Mouse (Mus musculus): ENCODE results near the gene Acsl4. TPM values are rescaled to one million over a fixed set of nuclear protein-coding genes. Genes with fewer than 3 reads are reported as not detected.

The Acsl4 gene
- polyA plus RNA-seq, 1 experiment from 2014 or later: 10.7 TPM

DNA sequence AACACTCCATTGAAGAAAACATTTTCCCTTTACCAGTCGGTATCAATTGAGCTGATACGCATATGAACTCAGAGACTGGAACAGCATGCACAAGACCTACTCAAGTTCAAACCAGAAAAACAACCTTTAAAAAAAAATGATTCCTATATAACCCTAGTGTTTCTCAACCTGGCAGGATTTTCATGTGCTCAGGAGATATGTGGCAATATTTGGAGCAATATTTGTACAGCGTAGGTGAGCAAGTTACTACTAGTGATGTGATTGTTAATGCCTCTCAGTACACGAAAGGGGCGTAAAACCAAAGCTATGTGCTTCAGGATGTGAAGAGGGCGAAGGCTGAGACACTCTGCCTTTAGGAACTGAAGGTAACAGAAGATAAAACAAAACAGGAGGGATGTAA lies 54.1 kb downstream of the Acsl4 start:
- H3K4me3 ChIP-seq: no peak overlapping the region
- 90% methylated on average over 6 of the region's 6 CpGs for WGBS
- no peak overlapping the region for H3K27ac ChIP-seq
- no peak overlapping the region for H3K9ac ChIP-seq
- peaks cover 4% of the 10 kb centered on the region; the same call in 1 of the 2 replicates for H3K27me3 ChIP-seq
- no peak overlapping the region for H3K4me2 ChIP-seq (replicated peaks)
- no peak for ATAC-seq (ENCODE audit: low FRiP score, low read depth)
- no peaks in the 10 kb centered on the region for H3K9me3 ChIP-seq
- H3K4me1 ChIP-seq: no peaks in the 10 kb centered on the region
- no peaks in the 10 kb centered on the region for H3K36me3 ChIP-seq

DNA sequence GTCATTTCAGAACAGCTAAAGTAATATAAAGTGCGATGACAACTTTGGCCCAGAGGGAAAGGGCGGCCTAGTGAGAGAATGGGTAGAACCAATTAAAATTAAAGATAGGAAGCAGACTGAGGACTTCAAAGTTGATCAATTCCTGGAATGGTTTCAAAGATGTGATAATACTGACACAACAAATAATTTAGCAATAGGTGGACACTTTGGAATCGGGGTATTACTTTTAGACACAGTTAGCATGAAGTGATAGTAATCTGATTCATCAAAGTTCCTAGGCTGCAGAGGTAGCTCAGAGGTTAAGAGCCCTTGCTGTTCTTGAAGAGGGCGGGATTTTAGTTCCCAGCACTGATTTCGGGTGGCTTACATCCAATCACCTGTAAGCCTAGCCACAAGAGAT lies 54.8 kb downstream of the Acsl4 start:
- H3K4me3 ChIP-seq: no peak overlapping the region
- no peak overlapping the region for H3K9ac ChIP-seq
- no peak for ATAC-seq (ENCODE audit: low FRiP score, low read depth)
- H3K27ac ChIP-seq: no peak overlapping the region
- H3K9me3 ChIP-seq: no peaks in the 10 kb centered on the region
- H3K4me1 ChIP-seq: no peaks in the 10 kb centered on the region
- WGBS: 88% methylated on average over 5 of the region's 5 CpGs
- H3K27me3 ChIP-seq: peaks cover 4% of the 10 kb centered on the region; the same call in 1 of the 2 replicates
- no peaks in the 10 kb centered on the region for H3K36me3 ChIP-seq
- no peak overlapping the region for H3K4me2 ChIP-seq (replicated peaks)

GRCm38 (mm10) chrX:142325760-142326159 lies 64.6 kb downstream of the Acsl4 start:
- Histone ChIP-seq H3K9me3 (no peaks in the 10 kb centered on the region), H3K4me3 (no peak overlapping the region), H3K27ac (no peak overlapping the region), H3K4me1 (no peaks in the 10 kb centered on the region), H3K9ac (no peak overlapping the region), H3K36me3 (0 out of 2 replicates have a peak, but pooled peaks cover 5% of the 10 kb centered on the region), H3K4me2 (replicated peaks) (no peak overlapping the region), H3K27me3 (no peaks in the 10 kb centered on the region)
- no peak for ATAC-seq (ENCODE audit: low FRiP score, low read depth)
- WGBS: 64% methylated on average over 2 of the region's 2 CpGs

- Histone ChIP-seq H3K27ac (no peak overlapping the region), H3K9me3 (no peaks in the 10 kb centered on the region), H3K9ac (no peak overlapping the region), H3K27me3 (peaks cover 18% of the 10 kb centered on the region), H3K4me1 (no peaks in the 10 kb centered on the region), H3K36me3 (no peaks in the 10 kb centered on the region), H3K4me3 (no peak overlapping the region), H3K4me2 (replicated peaks) (no peak overlapping the region)
- ATAC-seq (ENCODE audit: low FRiP score, low read depth): no peak
- WGBS: 55% methylated on average over 9 of the region's 9 CpGs
Observed at GRCm38 (mm10) chrX:142316106-142316505, 74.2 kb downstream of the Acsl4 start.

DNA sequence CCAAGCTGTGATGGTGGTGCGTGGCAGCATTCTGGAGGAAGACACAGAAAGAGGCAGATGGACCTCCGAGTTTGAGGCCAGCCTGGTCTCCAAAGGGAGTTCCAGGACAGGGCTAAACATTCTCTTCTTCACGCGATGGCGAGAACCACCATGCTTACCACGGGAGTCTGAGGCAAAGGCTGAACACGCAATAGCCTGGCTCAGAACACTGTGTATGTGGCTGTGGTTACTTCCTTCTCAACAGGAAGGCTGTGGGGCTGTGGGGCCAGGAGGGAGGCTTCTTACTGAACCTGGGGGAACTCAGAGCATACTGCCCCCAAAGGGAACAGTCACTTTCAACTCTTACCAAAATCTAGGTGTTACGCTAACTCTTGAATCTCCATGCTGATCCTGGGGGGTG lies 75.1 kb downstream of the Acsl4 start:
- WGBS: 75% methylated on average over 8 of the region's 8 CpGs

DNA sequence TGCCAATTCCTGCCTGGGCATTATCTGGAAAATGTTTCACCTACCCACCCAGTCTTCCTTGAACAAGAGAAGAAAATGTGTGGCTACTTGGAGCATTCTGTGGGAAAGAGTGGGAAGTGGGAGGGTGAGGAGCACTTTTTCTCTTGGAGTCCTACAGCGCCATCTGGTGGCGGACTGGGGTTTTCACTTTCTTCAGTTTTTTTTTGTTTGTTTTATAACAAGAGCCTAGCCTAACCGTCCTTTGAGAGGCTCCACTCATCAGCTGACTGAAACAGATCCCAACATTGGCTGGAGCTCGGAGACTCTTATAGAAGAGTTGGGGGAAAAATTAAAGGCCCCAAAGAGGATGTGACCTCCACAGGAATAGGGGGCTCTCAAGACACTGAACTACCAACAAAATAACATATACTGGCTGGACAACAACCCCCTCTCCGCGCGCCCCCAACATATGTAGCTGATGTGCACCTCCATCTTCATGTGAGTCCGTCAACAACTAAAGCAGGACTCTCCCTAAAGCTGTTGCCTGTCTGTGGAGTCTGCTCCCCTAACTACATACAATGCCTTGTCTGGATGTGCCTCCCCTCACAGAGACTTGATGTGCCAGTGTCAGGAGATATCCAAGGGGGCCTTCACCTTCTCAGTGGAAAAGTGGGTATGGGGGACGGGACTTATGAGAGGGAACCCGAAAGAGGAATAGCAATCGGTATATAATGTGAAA lies 75.9 kb downstream of the Acsl4 start:
- H3K36me3 ChIP-seq: no peaks in the 10 kb centered on the region
- no peak overlapping the region for H3K4me3 ChIP-seq
- H3K27me3 ChIP-seq: peaks cover 26% of the 10 kb centered on the region
- H3K4me2 ChIP-seq (replicated peaks): no peak overlapping the region
- 0 out of 2 replicates have a peak, but pooled peaks cover 5% of the 10 kb centered on the region for H3K4me1 ChIP-seq
- no peaks in the 10 kb centered on the region for H3K9me3 ChIP-seq
- H3K9ac ChIP-seq: no peak overlapping the region
- WGBS: 50% methylated on average over 11 of the region's 11 CpGs
- H3K27ac ChIP-seq: no peak overlapping the region
- ATAC-seq (ENCODE audit: low FRiP score, low read depth): 0 out of 2 replicates have a peak, but pooled peaks have one; percentile 8

More for the DNA sequence above, 75.1 kb downstream of the Acsl4 start:
- Histone ChIP-seq H3K4me1 (no peaks in the 10 kb centered on the region), H3K9ac (no peak overlapping the region), H3K27me3 (peaks cover 22% of the 10 kb centered on the region), H3K4me2 (replicated peaks) (no peak overlapping the region), H3K36me3 (no peaks in the 10 kb centered on the region), H3K27ac (no peak overlapping the region), H3K9me3 (no peaks in the 10 kb centered on the region), H3K4me3 (no peak overlapping the region)
- ATAC-seq (ENCODE audit: low FRiP score, low read depth): no peak

DNA sequence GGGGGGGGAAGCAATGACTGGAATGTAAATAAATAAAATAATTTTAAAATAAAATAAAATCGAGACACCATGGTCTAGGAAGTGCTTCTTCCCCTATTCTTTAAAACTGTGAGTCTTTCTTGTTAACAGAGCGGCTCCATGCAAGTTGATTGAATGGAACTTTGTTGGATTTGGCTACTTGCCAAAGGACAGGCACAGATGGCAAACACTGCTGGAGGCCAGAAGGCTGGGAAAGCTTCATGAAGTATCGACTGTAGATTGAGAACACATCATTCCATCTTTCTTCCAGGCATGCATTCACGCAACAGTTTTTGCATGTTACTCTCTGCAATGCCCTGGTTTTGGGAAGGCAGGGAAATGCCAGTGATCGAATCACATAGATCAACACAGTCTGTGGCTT lies 79.9 kb downstream of the Acsl4 start:
- no peaks in the 10 kb centered on the region for H3K9me3 ChIP-seq
- H3K4me3 ChIP-seq: no peak overlapping the region
- no peak for ATAC-seq (ENCODE audit: low FRiP score, low read depth)
- H3K27ac ChIP-seq: no peak overlapping the region
- no peak overlapping the region for H3K9ac ChIP-seq
- WGBS: 53% methylated on average over 5 of the region's 5 CpGs
- 0 out of 2 replicates have a peak, but pooled peaks cover 14% of the 10 kb centered on the region for H3K4me1 ChIP-seq
- H3K27me3 ChIP-seq: peaks cover 61% of the 10 kb centered on the region
- H3K36me3 ChIP-seq: no peaks in the 10 kb centered on the region
- no peak overlapping the region for H3K4me2 ChIP-seq (replicated peaks)

- Histone ChIP-seq H3K27me3 (peaks cover 73% of the 10 kb centered on the region), H3K4me1 (0 out of 2 replicates have a peak, but pooled peaks cover 14% of the 10 kb centered on the region), H3K4me2 (replicated peaks) (peak within 1 kb of the TSS; percentile 63), H3K27ac (no peak within 1 kb of the TSS), H3K36me3 (no peaks in the 10 kb centered on the region), H3K9ac (peak within 1 kb of the TSS; percentile 39), H3K4me3 (peak within 1 kb of the TSS; percentile 36), H3K9me3 (no peaks in the 10 kb centered on the region)
- whole genome bisulfite sequencing: 17% methylated on average over 31 of the region's 33 CpGs
- peak; percentile 82 for ATAC-seq (ENCODE audit: low FRiP score, low read depth)
Observed at GRCm38 (mm10) chrX:142305869-142306581, 84.3 kb downstream of the Acsl4 start, which contains the start of gene Kcne1l. Gene Kcne1l (minus strand): TSS chrX:142306294.

DNA sequence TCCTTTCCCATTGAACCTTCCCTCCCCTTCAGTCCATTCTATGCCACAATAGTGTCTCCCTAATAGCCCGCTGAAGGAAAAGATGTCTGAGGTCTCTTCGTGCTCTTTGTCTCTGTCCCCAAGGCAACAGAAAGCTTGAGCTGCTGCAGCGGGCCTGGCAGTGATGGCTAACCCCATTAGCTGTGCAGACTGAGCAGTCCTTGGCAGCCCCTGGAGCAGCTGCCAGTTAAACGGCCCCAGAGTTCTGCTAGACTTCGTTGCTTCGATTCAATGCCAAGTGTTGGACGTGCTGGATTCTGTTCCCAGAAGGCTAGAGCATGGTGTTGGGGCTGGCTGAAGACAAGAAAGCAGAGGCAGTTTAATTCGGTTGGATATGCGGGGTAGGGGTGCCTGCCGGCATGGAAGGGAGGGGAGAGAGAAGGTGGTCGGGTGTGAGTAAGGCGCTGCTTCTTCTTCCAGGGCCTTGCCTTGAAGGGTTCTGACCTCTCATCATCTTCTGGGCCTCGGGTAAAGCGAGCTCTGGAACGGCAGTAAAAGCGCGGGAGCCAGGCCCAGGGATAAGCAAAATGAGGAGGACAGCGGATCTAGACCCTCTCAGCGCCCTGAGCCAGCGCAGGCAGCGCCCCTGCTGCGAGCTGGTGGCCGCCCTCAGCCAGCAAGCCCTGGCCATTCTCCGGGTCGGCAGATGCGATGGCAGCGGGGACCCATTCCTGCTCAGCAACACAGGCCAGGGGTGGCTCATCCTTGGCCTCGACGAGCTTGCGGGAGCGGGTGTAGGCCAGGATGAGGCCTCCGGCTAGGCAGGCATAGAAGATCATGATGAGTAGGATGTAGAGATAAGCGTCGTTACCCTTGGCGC lies 85.1 kb downstream of the Acsl4 start:
- 27% methylated on average over 34 of the region's 35 CpGs for WGBS
- Histone ChIP-seq H3K36me3 (no peaks in the 10 kb centered on the region), H3K27ac (no peak overlapping the region), H3K4me2 (replicated peaks) (peak overlapping the region; percentile 63), H3K9me3 (no peaks in the 10 kb centered on the region), H3K9ac (peak overlapping the region; percentile 39; the same call in 1 of the 2 replicates), H3K4me1 (0 out of 2 replicates have a peak, but pooled peaks cover 14% of the 10 kb centered on the region), H3K27me3 (peaks cover 77% of the 10 kb centered on the region), H3K4me3 (peak overlapping the region; percentile 36)
- ATAC-seq (ENCODE audit: low FRiP score, low read depth): no peak

DNA sequence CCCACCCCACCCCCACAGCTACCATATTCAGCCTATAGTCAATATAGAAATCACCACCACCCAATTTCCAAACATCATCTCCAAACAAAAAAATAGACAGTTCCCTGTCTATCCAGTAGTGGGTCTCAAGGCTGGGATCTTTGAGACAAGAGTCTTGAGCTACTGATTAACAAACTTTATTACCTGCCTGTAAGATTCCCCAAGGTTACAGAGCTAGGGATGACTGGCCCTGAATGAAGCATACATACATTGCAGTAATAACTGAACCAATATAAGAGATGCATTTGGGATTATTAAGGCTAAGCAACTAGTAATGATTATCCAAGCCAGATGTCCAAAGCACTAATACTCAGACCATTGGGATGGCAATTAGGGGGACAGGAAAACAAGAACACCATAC lies 85.7 kb downstream of the Acsl4 start:
- ATAC-seq (ENCODE audit: low FRiP score, low read depth): no peak
- Histone ChIP-seq H3K4me2 (replicated peaks) (no peak overlapping the region; the same call in 1 of the 2 replicates), H3K27me3 (peaks cover 76% of the 10 kb centered on the region), H3K4me3 (no peak overlapping the region), H3K9ac (no peak overlapping the region), H3K4me1 (0 out of 2 replicates have a peak, but pooled peaks cover 10% of the 10 kb centered on the region), H3K9me3 (no peaks in the 10 kb centered on the region), H3K27ac (no peak overlapping the region), H3K36me3 (no peaks in the 10 kb centered on the region)

- Histone ChIP-seq H3K4me3 (no peak overlapping the region), H3K4me2 (replicated peaks) (no peak overlapping the region), H3K9ac (no peak overlapping the region), H3K27me3 (peaks cover 68% of the 10 kb centered on the region), H3K4me1 (0 out of 2 replicates have a peak, but pooled peaks cover 10% of the 10 kb centered on the region), H3K36me3 (no peaks in the 10 kb centered on the region), H3K27ac (no peak overlapping the region), H3K9me3 (no peaks in the 10 kb centered on the region)
- ATAC-seq (ENCODE audit: low FRiP score, low read depth): no peak
- WGBS: 41% methylated on average over 2 of the region's 2 CpGs
Observed at GRCm38 (mm10) chrX:142303456-142303855, 86.9 kb downstream of the Acsl4 start.
